Mouse (Mus musculus): Measurements from ENCODE around the gene Serpina6. TPM values are rescaled to one million over a fixed set of nuclear protein-coding genes. Genes with fewer than 3 reads are reported as not detected.
"Not testable (repeated sequence)": the region's sequence is repeated elsewhere in the genome, so short reads cannot be mapped to it uniquely, and the experiment has no call there.

Serpina6 gene
- not detected in 2 replicates for total RNA-seq (2017)

- ATAC-seq (ENCODE audit: extremely low read depth, insufficient number of reproducible peaks, low FRiP score, poor library complexity, severe bottlenecking) = no peak
Measured at GRCm38 (mm10) chr12:103656848-103657626, at the start of gene Serpina6. TSS of gene Serpina6 (minus strand) at chr12:103657212.

GRCm38 (mm10) chr12:103706113-103706512 lies 49.1 kb upstream of the Serpina6 start:
- no peak for ATAC-seq (ENCODE audit: extremely low read depth, insufficient number of reproducible peaks, low FRiP score, poor library complexity, severe bottlenecking)

GRCm38 (mm10) chr12:103705547-103705946 lies 48.5 kb upstream of the Serpina6 start:
- no peak for ATAC-seq (ENCODE audit: extremely low read depth, insufficient number of reproducible peaks, low FRiP score, poor library complexity, severe bottlenecking)

- ATAC-seq (ENCODE audit: extremely low read depth, insufficient number of reproducible peaks, low FRiP score, poor library complexity, severe bottlenecking) = no peak
Measured at GRCm38 (mm10) chr12:103700144-103700750, 43.2 kb upstream of the Serpina6 start.

GRCm38 (mm10) chr12:103695429-103695828 lies 38.4 kb upstream of the Serpina6 start, which contains the start of gene Serpina1f:
TSS of gene Serpina1f (minus strand) at chr12:103695529.
- no peak for ATAC-seq (ENCODE audit: extremely low read depth, insufficient number of reproducible peaks, low FRiP score, poor library complexity, severe bottlenecking)

- no peak for ATAC-seq (ENCODE audit: extremely low read depth, insufficient number of reproducible peaks, low FRiP score, poor library complexity, severe bottlenecking)
Measured at GRCm38 (mm10) chr12:103688221-103688814, 31.3 kb upstream of the Serpina6 start.

GRCm38 (mm10) chr12:103687021-103687420 lies 30.0 kb upstream of the Serpina6 start:
- no peak for ATAC-seq (ENCODE audit: extremely low read depth, insufficient number of reproducible peaks, low FRiP score, poor library complexity, severe bottlenecking)

GRCm38 (mm10) chr12:103686050-103686449 lies 29.0 kb upstream of the Serpina6 start:
- ATAC-seq (ENCODE audit: extremely low read depth, insufficient number of reproducible peaks, low FRiP score, poor library complexity, severe bottlenecking) = no peak

GRCm38 (mm10) chr12:103685386-103685785 lies 28.4 kb upstream of the Serpina6 start:
- no peak for ATAC-seq (ENCODE audit: extremely low read depth, insufficient number of reproducible peaks, low FRiP score, poor library complexity, severe bottlenecking)

- no peak for ATAC-seq (ENCODE audit: extremely low read depth, insufficient number of reproducible peaks, low FRiP score, poor library complexity, severe bottlenecking)
Measured at GRCm38 (mm10) chr12:103683775-103684174, 26.8 kb upstream of the Serpina6 start.

- no peak for ATAC-seq (ENCODE audit: extremely low read depth, insufficient number of reproducible peaks, low FRiP score, poor library complexity, severe bottlenecking)
Measured at GRCm38 (mm10) chr12:103681739-103682138, 24.7 kb upstream of the Serpina6 start.

GRCm38 (mm10) chr12:103681169-103681568 lies 24.2 kb upstream of the Serpina6 start:
- ATAC-seq (ENCODE audit: extremely low read depth, insufficient number of reproducible peaks, low FRiP score, poor library complexity, severe bottlenecking) = no peak

GRCm38 (mm10) chr12:103679853-103680252 lies 22.8 kb upstream of the Serpina6 start:
- not testable (repeated sequence) for ATAC-seq (ENCODE audit: extremely low read depth, insufficient number of reproducible peaks, low FRiP score, poor library complexity, severe bottlenecking)

- ATAC-seq (ENCODE audit: extremely low read depth, insufficient number of reproducible peaks, low FRiP score, poor library complexity, severe bottlenecking) = no peak
Measured at GRCm38 (mm10) chr12:103676039-103676438, 19.0 kb upstream of the Serpina6 start, which contains the start of gene Serpina16. TSS of gene Serpina16 (minus strand) at chr12:103676139.

GRCm38 (mm10) chr12:103673179-103673578 lies 16.2 kb upstream of the Serpina6 start:
- no peak for ATAC-seq (ENCODE audit: extremely low read depth, insufficient number of reproducible peaks, low FRiP score, poor library complexity, severe bottlenecking)

GRCm38 (mm10) chr12:103671483-103671882 lies 14.5 kb upstream of the Serpina6 start:
- no peak for ATAC-seq (ENCODE audit: extremely low read depth, insufficient number of reproducible peaks, low FRiP score, poor library complexity, severe bottlenecking)

- ATAC-seq (ENCODE audit: extremely low read depth, insufficient number of reproducible peaks, low FRiP score, poor library complexity, severe bottlenecking) = no peak
Measured at GRCm38 (mm10) chr12:103670964-103671363, 14.0 kb upstream of the Serpina6 start.

GRCm38 (mm10) chr12:103670344-103670743 lies 13.3 kb upstream of the Serpina6 start:
- no peak for ATAC-seq (ENCODE audit: extremely low read depth, insufficient number of reproducible peaks, low FRiP score, poor library complexity, severe bottlenecking)

GRCm38 (mm10) chr12:103665286-103665685 lies 8.3 kb upstream of the Serpina6 start:
- ATAC-seq (ENCODE audit: extremely low read depth, insufficient number of reproducible peaks, low FRiP score, poor library complexity, severe bottlenecking) = no peak

GRCm38 (mm10) chr12:103662053-103662452 lies 5.0 kb upstream of the Serpina6 start:
- not testable (repeated sequence) for ATAC-seq (ENCODE audit: extremely low read depth, insufficient number of reproducible peaks, low FRiP score, poor library complexity, severe bottlenecking)
